Mouse (Mus musculus) spleen, adult 2 months (tissue): ENCODE data around the gene Cpeb1. TPM values are rescaled to one million over a fixed set of nuclear protein-coding genes. Genes with fewer than 3 reads are reported as not detected.
"Not testable (repeated sequence)": the region's sequence is repeated elsewhere in the genome, so short reads cannot be mapped to it uniquely, and the experiment has no call there.

Experiments used
- DNase-seq, 2 experiments: peaks; one replicate each; pipeline versions ENCODE4 v3.0.0 to v3.0.0-alpha.2; 2012 to 2021; ENCODE audit warnings: low spot score in 2 of 2, low read depth in 1 of 2
- H3K27ac ChIP-seq: fragments of 200-500 bp; 2 replicates; pipeline ENCODE4 v1.5.1; 2012; ENCODE audit warnings: low read length, inconsistent platforms; ENCODE audit not compliant: insufficient read depth
- H3K27me3 ChIP-seq: fragments of 200-500 bp; 2 replicates; pipeline ENCODE4 v1.6.1; 2012; ENCODE audit warnings: mild to moderate bottlenecking, moderate library complexity, low read length, inconsistent platforms; ENCODE audit not compliant: control insufficient read depth, insufficient read depth
- H3K36me3 ChIP-seq: fragments of 200-500 bp; 2 replicates; pipeline ENCODE4 v1.6.1; 2012; ENCODE audit warnings: mild to moderate bottlenecking, low read length, inconsistent platforms; ENCODE audit not compliant: control insufficient read depth, insufficient read depth
- H3K4me1 ChIP-seq: fragments of 200-500 bp; 2 replicates; pipeline ENCODE4 v1.6.1; 2011; ENCODE audit warnings: inconsistent platforms; ENCODE audit not compliant: control insufficient read depth, insufficient read depth, insufficient read length
- H3K4me3 ChIP-seq: fragments of 200-500 bp; 2 replicates; pipeline ENCODE4 v1.5.1; 2011; ENCODE audit warnings: mild to moderate bottlenecking, inconsistent platforms; ENCODE audit not compliant: insufficient read depth, insufficient read length; ENCODE audit errors: extremely low read depth
- CTCF ChIP-seq: fragments of 200-500 bp; IDR thresholded peaks from 2 replicates; pipeline ENCODE4 v1.5.1; 2011; ENCODE audit warnings: mild to moderate bottlenecking, inconsistent platforms; ENCODE audit not compliant: insufficient read depth, insufficient read length, insufficient replicate concordance; ENCODE audit errors: extremely low read depth
- POLR2A ChIP-seq: fragments of 200-500 bp; IDR thresholded peaks from 2 replicates; pipeline ENCODE4 v1.6.1; 2011; ENCODE audit warnings: low read depth, low read length, inconsistent platforms
- WGBS: fragments of 180-500 bp; shearing (Covaris S2); methylation state at CpG from one replicate; pipeline ENCODE4 v1.1.7; 2018; 5-methylcytosine and 5-hydroxymethylcytosine counted together
- polyA plus RNA-seq: library from polyadenylated mRNA; depleted of rRNA; stranded (reverse); fragments of >200 nt; gene quantifications from 2 replicates; pipeline ENCODE4 v1.2.3, GENCODE M21; 2012

Gene Cpeb1
- polyA plus RNA-seq, 1 experiment: 1.1 TPM

DNA sequence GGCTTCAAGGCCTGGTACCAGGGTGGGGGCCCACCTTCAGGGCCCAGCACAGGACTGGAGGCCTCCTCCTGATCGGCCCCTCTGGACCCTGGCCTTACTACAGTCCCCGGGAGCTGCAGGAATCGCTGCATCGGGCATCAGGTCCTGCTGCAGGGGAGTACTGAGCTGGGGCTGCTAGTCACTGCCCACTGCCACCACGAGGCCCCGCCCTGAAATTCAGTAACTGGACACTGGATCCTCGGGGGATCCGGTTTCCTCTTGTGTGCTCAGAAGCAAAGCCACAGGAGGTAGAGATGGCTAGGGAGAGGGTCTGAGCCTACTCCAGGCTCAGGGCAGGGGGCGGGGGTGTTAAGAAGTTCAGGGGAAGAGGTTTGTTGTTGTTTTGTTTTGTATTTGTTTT lies 34.4 kb upstream of the Cpeb1 start:
- H3K27ac ChIP-seq: no peak overlapping the region
- 29% methylated on average over 9 of the region's 9 CpGs for WGBS
- peaks cover 7% of the 10 kb centered on the region for H3K4me1 ChIP-seq
- no peak for DNase-seq
- H3K4me3 ChIP-seq: no peak overlapping the region
- TF ChIP-seq CTCF (no peak), POLR2A (no peak)
- no peaks in the 10 kb centered on the region for H3K36me3 ChIP-seq
- H3K27me3 ChIP-seq: 0 out of 2 replicates have a peak, but pooled peaks cover 1% of the 10 kb centered on the region

DNA sequence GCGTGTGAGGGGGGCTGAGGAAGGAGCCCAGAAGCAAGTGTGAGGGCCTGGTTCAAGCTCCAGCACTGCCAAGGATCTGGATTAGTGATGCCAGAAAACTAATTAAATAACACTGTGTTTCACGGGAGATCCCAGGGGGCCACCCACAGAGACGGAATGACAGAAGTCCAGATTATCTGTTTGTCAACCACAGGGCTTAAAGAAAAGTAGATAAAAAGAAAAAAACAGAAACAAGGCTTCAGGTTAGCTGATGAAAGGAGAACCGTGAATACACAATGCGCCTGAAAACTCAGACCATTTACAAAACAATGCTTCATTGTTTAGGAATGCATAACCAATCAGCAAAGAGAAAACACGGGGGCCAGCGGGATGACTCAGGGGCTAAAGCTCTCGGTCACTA lies 25.5 kb upstream of the Cpeb1 start:
- Histone ChIP-seq H3K27me3 (no peaks in the 10 kb centered on the region), H3K4me3 (no peak overlapping the region), H3K4me1 (no peaks in the 10 kb centered on the region), H3K36me3 (no peaks in the 10 kb centered on the region), H3K27ac (no peak overlapping the region)
- no peak for DNase-seq
- TF ChIP-seq CTCF (no peak), POLR2A (no peak)
- 18% methylated on average over 8 of the region's 8 CpGs for WGBS

DNA sequence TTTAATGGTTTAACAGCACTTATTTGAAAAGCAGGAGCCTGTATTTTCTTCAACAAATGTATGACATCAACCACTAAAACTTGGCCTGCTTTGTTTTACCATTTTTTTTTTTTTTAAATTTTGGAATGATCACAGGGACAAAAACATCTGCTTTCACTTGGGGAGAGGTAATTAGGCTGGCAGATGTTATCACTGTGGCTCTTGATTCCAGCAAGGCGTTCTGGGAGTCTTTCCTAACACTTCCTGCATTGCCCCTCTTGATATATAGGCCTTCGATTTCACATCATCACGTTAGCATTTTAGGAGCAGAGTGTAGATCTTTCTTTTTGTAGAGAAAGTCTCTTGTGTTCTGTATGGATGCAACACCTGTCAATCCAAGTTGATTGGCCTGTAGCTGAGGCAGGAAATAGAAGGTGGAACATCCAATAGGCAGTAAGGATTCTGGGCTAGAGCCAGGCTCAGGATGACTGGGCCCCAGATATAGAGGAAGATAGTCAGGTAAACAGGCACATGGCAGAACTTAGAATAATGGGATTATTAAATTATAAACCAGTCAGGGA lies 24.3 kb upstream of the Cpeb1 start:
- Histone ChIP-seq H3K36me3 (no peaks in the 10 kb centered on the region), H3K4me1 (no peaks in the 10 kb centered on the region), H3K4me3 (no peak overlapping the region), H3K27me3 (no peaks in the 10 kb centered on the region), H3K27ac (no peak overlapping the region)
- no peak for TF ChIP-seq CTCF
- no peak for TF ChIP-seq POLR2A
- 60% methylated on average over 3 of the region's 3 CpGs for WGBS
- DNase-seq: no peak

DNA sequence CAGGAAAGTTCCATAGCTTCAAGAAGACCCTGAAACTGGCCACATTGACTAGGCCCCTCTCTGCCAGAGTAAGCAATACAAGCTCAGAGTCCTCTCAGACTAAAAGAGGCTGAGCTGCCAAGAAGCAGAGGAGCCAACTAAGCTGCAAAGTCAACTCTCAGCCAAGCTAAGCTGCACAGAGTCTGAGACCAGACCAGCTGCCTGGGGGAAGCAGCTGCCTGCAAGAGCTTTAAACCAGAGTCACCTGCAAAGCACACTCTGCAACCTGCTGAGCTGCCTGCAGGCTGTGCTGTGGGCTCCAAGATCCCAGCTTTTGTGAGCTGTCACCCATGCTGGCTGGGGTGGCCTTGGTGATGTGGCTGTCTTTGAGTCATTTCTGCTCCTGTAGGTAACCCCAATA lies 23.0 kb upstream of the Cpeb1 start:
- not testable (repeated sequence) for H3K36me3 ChIP-seq, H3K27ac ChIP-seq, H3K4me1 ChIP-seq, H3K27me3 ChIP-seq, DNase-seq, H3K4me3 ChIP-seq

DNA sequence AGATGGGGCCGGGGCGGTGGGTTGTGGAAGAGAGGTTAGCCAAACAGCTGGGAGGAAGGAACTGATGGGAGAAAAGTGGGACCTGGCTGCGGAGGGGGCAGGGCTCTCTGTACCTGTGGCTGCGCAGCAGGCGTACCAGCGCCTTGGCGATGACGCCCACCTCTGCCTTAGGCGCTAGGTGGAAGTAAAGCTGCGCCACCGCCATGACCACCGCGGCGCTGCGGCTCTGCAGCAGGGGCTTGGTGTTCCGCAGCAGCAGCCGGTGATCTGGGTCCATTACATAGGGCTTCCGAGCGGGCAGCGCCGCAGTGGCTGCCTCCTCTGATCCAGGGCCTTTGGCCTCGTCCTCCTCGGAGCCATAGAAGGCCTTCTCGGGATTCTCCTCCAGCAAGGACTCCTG lies 21.6 kb upstream of the Cpeb1 start:
- H3K27me3 ChIP-seq: no peaks in the 10 kb centered on the region
- H3K27ac ChIP-seq: no peak overlapping the region
- H3K4me3 ChIP-seq: no peak overlapping the region
- DNase-seq: no peak
- H3K4me1 ChIP-seq: no peaks in the 10 kb centered on the region
- no peak for TF ChIP-seq CTCF
- TF ChIP-seq POLR2A: no peak
- no peaks in the 10 kb centered on the region for H3K36me3 ChIP-seq
- WGBS: 7% methylated on average over 24 of the region's 24 CpGs

DNA sequence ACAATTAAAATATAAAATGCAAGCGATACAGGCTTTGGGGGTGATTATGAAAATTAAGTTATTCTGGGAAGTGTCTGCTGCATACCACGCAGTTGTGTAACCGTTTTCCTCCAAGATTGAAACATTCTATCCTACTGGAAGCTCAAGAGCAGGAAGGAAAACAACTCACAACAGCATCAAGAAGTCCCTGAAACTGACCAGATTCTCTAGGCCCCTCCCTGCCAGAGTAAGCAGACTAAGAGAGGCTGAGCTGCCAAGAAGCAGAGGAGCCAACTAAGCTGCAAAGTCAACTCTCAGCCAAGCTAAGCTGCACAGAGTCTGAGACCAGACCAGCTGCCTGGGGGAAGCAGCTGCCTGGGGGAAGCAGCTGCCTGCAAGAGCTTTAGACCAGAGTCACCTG lies 20.0 kb upstream of the Cpeb1 start:
- no peaks in the 10 kb centered on the region for H3K27me3 ChIP-seq
- TF ChIP-seq CTCF (no peak), POLR2A (no peak)
- H3K36me3 ChIP-seq: no peaks in the 10 kb centered on the region
- no peaks in the 10 kb centered on the region for H3K4me1 ChIP-seq
- no peak for DNase-seq
- no peak overlapping the region for H3K27ac ChIP-seq
- WGBS: 72% methylated on average over 3 of the region's 3 CpGs
- no peak overlapping the region for H3K4me3 ChIP-seq

DNA sequence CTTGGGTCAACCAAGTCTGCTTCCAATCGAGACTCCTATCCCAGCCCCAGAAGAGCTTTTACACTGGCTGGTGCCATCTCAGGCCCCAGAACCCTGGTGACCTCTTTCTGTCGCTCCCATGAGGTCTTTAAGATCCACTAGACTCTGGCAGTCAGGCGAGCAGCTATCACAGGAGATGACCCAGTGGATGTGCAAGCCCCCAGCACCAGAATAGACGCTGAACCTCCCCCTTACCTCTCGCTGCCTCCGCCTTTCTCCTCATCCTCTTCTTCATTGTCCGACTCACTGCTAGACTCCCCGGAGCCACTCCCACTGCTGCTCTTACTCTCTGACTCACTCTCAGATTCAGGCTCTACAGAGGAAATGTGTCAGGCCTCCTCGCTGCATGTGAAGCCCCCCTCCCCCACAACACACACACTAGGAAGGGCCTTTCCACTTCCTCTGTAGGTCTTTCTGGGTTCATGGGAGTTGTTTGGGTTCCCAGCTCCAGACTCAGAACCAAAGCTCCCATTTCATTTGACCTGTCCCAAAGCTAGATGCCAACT lies 9.7 kb upstream of the Cpeb1 start:
- Histone ChIP-seq H3K27me3 (no peaks in the 10 kb centered on the region), H3K4me1 (no peaks in the 10 kb centered on the region), H3K4me3 (no peak overlapping the region), H3K36me3 (no peaks in the 10 kb centered on the region), H3K27ac (no peak overlapping the region)
- no peak for DNase-seq
- no peak for TF ChIP-seq CTCF
- no peak for TF ChIP-seq POLR2A
- WGBS: 60% methylated on average over 9 of the region's 9 CpGs
